Mouse (Mus musculus): ENCODE data around the gene Gm49403. TPM values are rescaled to one million over a fixed set of nuclear protein-coding genes. Genes with fewer than 3 reads are reported as not detected.
A peak's percentile ranks its signal among the peaks of the same experiment; 100 is the strongest.
"Not testable (repeated sequence)": the region's sequence is repeated elsewhere in the genome, so short reads cannot be mapped to it uniquely, and the experiment has no call there.

Gene Gm49403
- polyA plus RNA-seq, 1 experiment from 2014 or later, result not detected

GRCm38 (mm10) chr19:8875031-8875430, 8.7 kb upstream of the Gm49403 start:
- Histone ChIP-seq H3K9me3 (replicated peaks) (no peaks in the 10 kb centered on the region), H3K27me3 (replicated peaks) (no peaks in the 10 kb centered on the region), H3K4me2 (no peak overlapping the region), H3K36me3 (peaks cover 42% of the 10 kb centered on the region), H3K9ac (no peak overlapping the region), H3K4me1 (replicated peaks) (peaks cover 19% of the 10 kb centered on the region), H3K4me3 (no peak overlapping the region), H3K27ac (ENCODE audit: poor library complexity, severe bottlenecking) (no peak overlapping the region)
- no peak for ATAC-seq (ENCODE audit: insufficient number of reproducible peaks, low FRiP score)
- WGBS, result 91% methylated on average over 7 of the region's 7 CpGs

- Histone ChIP-seq H3K36me3 (peaks cover 18% of the 10 kb centered on the region), H3K27ac (ENCODE audit: poor library complexity, severe bottlenecking) (peak within 1 kb of the TSS; percentile 86)
- ATAC-seq (ENCODE audit: insufficient number of reproducible peaks, low FRiP score), result peak; percentile 97
Measured at GRCm38 (mm10) chr19:8880311-8881033, 3.3 kb upstream of the Gm49403 start, which contains the start of gene Uqcc3. TSS of gene Uqcc3 (minus strand) at chr19:8880923.

GRCm38 (mm10) chr19:8881034-8881392, 2.7 kb upstream of the Gm49403 start:
- Histone ChIP-seq H3K9me3 (replicated peaks) (no peaks in the 10 kb centered on the region), H3K4me2 (peak overlapping the region; percentile 87), H3K4me3 (peak overlapping the region; percentile 92), H3K27me3 (replicated peaks) (no peaks in the 10 kb centered on the region), H3K9ac (peak overlapping the region; percentile 95), H3K36me3 (peaks cover 12% of the 10 kb centered on the region), H3K27ac (ENCODE audit: poor library complexity, severe bottlenecking) (no peak overlapping the region; the same call in 1 of the 2 replicates), H3K4me1 (replicated peaks) (peaks cover 10% of the 10 kb centered on the region)
- ATAC-seq (ENCODE audit: insufficient number of reproducible peaks, low FRiP score), result no peak
- WGBS, result 21% methylated on average over 3 of the region's 3 CpGs

More at GRCm38 (mm10) chr19:8880311-8881033, 3.3 kb upstream of the Gm49403 start, which contains the start of gene Uqcc3:
- peak within 1 kb of the TSS; percentile 92 for H3K4me3 ChIP-seq
- H3K4me2 ChIP-seq, result peak within 1 kb of the TSS; percentile 87
- peaks cover 10% of the 10 kb centered on the region for H3K4me1 ChIP-seq (replicated peaks)
- no peaks in the 10 kb centered on the region for H3K27me3 ChIP-seq (replicated peaks)
- H3K9ac ChIP-seq, result peak within 1 kb of the TSS; percentile 95
- under 1% methylated on average over 42 of the region's 42 CpGs for WGBS
- no peaks in the 10 kb centered on the region for H3K9me3 ChIP-seq (replicated peaks)

GRCm38 (mm10) chr19:8886916-8887584, 3.3 kb downstream of the Gm49403 start:
- 46% methylated on average over 1 of the region's 1 CpGs for WGBS
- H3K9ac ChIP-seq, result no peak overlapping the region

GRCm38 (mm10) chr19:8887585-8888463, 4.1 kb downstream of the Gm49403 start:
- 16% methylated on average over 19 of the region's 19 CpGs for WGBS

More at GRCm38 (mm10) chr19:8886916-8887584, 3.3 kb downstream of the Gm49403 start:
- Histone ChIP-seq H3K4me2 (peak overlapping the region; percentile 72), H3K27ac (ENCODE audit: poor library complexity, severe bottlenecking) (no peak overlapping the region), H3K4me1 (replicated peaks) (peaks cover 16% of the 10 kb centered on the region), H3K27me3 (replicated peaks) (no peaks in the 10 kb centered on the region), H3K4me3 (no peak overlapping the region), H3K36me3 (peaks cover 14% of the 10 kb centered on the region), H3K9me3 (replicated peaks) (no peaks in the 10 kb centered on the region)
- no peak for ATAC-seq (ENCODE audit: insufficient number of reproducible peaks, low FRiP score)

GRCm38 (mm10) chr19:8888511-8889385, 5.0 kb downstream of the Gm49403 start, which contains the start of the genes 1810009A15Rik and Gm49416:
TSS of gene 1810009A15Rik (plus strand) at chr19:8888853.
TSS of gene Gm49416 (plus strand) at chr19:8888926.
- peaks cover 20% of the 10 kb centered on the region for H3K4me1 ChIP-seq (replicated peaks)
- peak within 1 kb of the TSS; percentile 84 for H3K27ac ChIP-seq (ENCODE audit: poor library complexity, severe bottlenecking)
- peak within 1 kb of the TSS; percentile 73 for H3K4me3 ChIP-seq
- ATAC-seq (ENCODE audit: insufficient number of reproducible peaks, low FRiP score), result peak; percentile 95
- peak within 1 kb of the TSS; percentile 72 for H3K4me2 ChIP-seq
- under 1% methylated on average over 58 of the region's 58 CpGs for WGBS
- peaks cover 14% of the 10 kb centered on the region for H3K36me3 ChIP-seq
- no peaks in the 10 kb centered on the region for H3K9me3 ChIP-seq (replicated peaks)
- peak within 1 kb of the TSS; percentile 89 for H3K9ac ChIP-seq
- no peaks in the 10 kb centered on the region for H3K27me3 ChIP-seq (replicated peaks)

More at GRCm38 (mm10) chr19:8887585-8888463, 4.1 kb downstream of the Gm49403 start:
- Histone ChIP-seq H3K4me2 (peak overlapping the region; percentile 72), H3K4me3 (peak overlapping the region; percentile 73), H3K9ac (peak overlapping the region; percentile 89), H3K36me3 (peaks cover 14% of the 10 kb centered on the region), H3K27ac (ENCODE audit: poor library complexity, severe bottlenecking) (peak overlapping the region; percentile 82), H3K27me3 (replicated peaks) (no peaks in the 10 kb centered on the region), H3K9me3 (replicated peaks) (no peaks in the 10 kb centered on the region), H3K4me1 (replicated peaks) (peaks cover 16% of the 10 kb centered on the region)
- ATAC-seq (ENCODE audit: insufficient number of reproducible peaks, low FRiP score), result no peak

GRCm38 (mm10) chr19:8892829-8893766, 9.4 kb downstream of the Gm49403 start, which contains the start of gene Ints5:
TSS of gene Ints5 (plus strand) at chr19:8893005.
- Histone ChIP-seq H3K4me3 (peak within 1 kb of the TSS; percentile 96), H3K36me3 (peaks cover 41% of the 10 kb centered on the region), H3K9me3 (replicated peaks) (no peaks in the 10 kb centered on the region), H3K27me3 (replicated peaks) (no peaks in the 10 kb centered on the region), H3K4me1 (replicated peaks) (peaks cover 30% of the 10 kb centered on the region), H3K9ac (peak within 1 kb of the TSS; percentile 89), H3K4me2 (peak within 1 kb of the TSS; percentile 79), H3K27ac (ENCODE audit: poor library complexity, severe bottlenecking) (peak within 1 kb of the TSS; percentile 84)
- WGBS, result 1% methylated on average over 54 of the region's 54 CpGs
- peak; percentile 69 for ATAC-seq (ENCODE audit: insufficient number of reproducible peaks, low FRiP score)

GRCm38 (mm10) chr19:8895397-8895960, 11.7 kb downstream of the Gm49403 start:
- H3K4me3 ChIP-seq, result no peak overlapping the region
- no peak for ATAC-seq (ENCODE audit: insufficient number of reproducible peaks, low FRiP score)
- WGBS, result 91% methylated on average over 9 of the region's 9 CpGs
- H3K36me3 ChIP-seq, result peaks cover 37% of the 10 kb centered on the region
- H3K27me3 ChIP-seq (replicated peaks), result no peaks in the 10 kb centered on the region
- H3K9me3 ChIP-seq (replicated peaks), result no peaks in the 10 kb centered on the region
- H3K4me1 ChIP-seq (replicated peaks), result peaks cover 38% of the 10 kb centered on the region
- H3K27ac ChIP-seq (ENCODE audit: poor library complexity, severe bottlenecking), result no peak overlapping the region
- H3K4me2 ChIP-seq, result no peak overlapping the region
- peak overlapping the region; percentile 45 for H3K9ac ChIP-seq

- WGBS, result 92% methylated on average over 5 of the region's 5 CpGs
- H3K27ac ChIP-seq (ENCODE audit: poor library complexity, severe bottlenecking); H3K4me2 ChIP-seq; H3K27me3 ChIP-seq (replicated peaks); H3K4me3 ChIP-seq; ATAC-seq (ENCODE audit: insufficient number of reproducible peaks, low FRiP score); H3K9me3 ChIP-seq (replicated peaks): not testable (repeated sequence)
- Histone ChIP-seq H3K4me1 (replicated peaks) (peaks cover 38% of the 10 kb centered on the region), H3K36me3 (peaks cover 34% of the 10 kb centered on the region), H3K9ac (peak overlapping the region; percentile 38)
Measured at GRCm38 (mm10) chr19:8896231-8896630, 12.5 kb downstream of the Gm49403 start.
